Mouse (Mus musculus): ENCODE measurements at regions not wholly inside any gene's neighbourhood (a gene's known extent, or its start where the extent isn't known, plus 50 kb on each side); places are given as distances from the start of the nearest gene placed in this dataset.
"Not testable (repeated sequence)": the region's sequence is repeated elsewhere in the genome, so short reads cannot be mapped to it uniquely, and the experiment has no call there.

DNA sequence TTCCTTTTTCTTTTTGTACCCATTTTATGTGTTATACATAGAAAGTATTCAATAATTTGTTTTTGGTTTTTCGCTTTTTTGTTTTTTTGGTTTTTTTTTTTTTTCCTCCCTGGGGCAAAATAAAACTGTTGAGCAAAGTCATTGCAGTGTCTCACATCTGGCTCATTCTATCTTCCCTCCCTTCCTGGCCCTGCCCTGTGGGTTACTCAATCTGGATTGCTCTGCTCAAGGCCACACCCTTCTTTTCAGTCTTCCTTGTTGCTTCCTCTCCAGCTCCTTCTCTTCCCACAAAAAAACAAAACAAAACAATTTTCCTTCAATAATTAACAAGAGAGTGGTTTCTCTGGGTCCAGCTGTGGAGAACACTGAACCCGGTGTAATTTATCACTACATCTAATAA lies 113.2 kb downstream of the Mfap3l start:
- TF ChIP-seq MYOG (IDR thresholded peaks at IDR 0.05; ENCODE audit: control insufficient read depth, extremely low read depth, insufficient read length) (no peak), CEBPB (IDR thresholded peaks at IDR 0.05; ENCODE audit: low read depth) (peak; percentile 56)
- H3K27me3 ChIP-seq (ENCODE audit: control insufficient read depth, insufficient read depth, insufficient read length): no peaks in the 10 kb centered on the region

DNA sequence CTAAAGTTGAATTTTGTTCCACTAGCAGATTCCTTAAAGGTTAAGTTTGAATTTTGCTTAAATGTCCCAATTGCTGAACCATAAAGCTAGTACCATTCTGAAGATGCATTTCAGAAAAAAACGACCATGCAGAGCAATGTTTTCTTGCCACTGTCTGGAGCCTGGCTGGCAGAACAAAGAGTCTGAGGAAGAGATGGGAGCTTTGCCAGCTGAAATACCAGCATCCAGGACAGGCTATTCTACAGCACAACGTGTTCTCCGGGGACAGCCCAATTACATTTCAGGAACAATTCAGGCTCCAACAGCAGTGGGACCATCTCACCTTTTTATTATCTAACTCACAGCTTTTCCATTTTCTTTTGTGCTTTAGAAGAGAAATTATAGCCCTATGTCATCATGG lies 113.9 kb downstream of the Mfap3l start:
- H3K4me3 ChIP-seq (ENCODE audit: insufficient read depth, poor library complexity, severe bottlenecking): no peak overlapping the region
- H3K79me2 ChIP-seq (ENCODE audit: control insufficient read depth, insufficient read depth): no peaks in the 10 kb centered on the region
- H3K79me3 ChIP-seq (ENCODE audit: low read depth): no peaks in the 10 kb centered on the region
- H3K36me3 ChIP-seq (ENCODE audit: control insufficient read depth, insufficient read depth): no peaks in the 10 kb centered on the region
- TF ChIP-seq MAX (IDR thresholded peaks at IDR 0.05) (no peak), CEBPB (IDR thresholded peaks at IDR 0.05; ENCODE audit: low read depth) (no peak), CTCF (IDR thresholded peaks at IDR 0.05; ENCODE audit: control insufficient read depth, insufficient read depth, insufficient read length) (no peak)
- H3K27me3 ChIP-seq (ENCODE audit: control insufficient read depth, insufficient read depth, insufficient read length): no peaks in the 10 kb centered on the region
- H3ac ChIP-seq (ENCODE audit: control insufficient read depth, insufficient read length, low read depth): no peak overlapping the region

More for the DNA sequence above, 113.2 kb downstream of the Mfap3l start:
- H3K79me2 ChIP-seq (ENCODE audit: control insufficient read depth, insufficient read depth): no peaks in the 10 kb centered on the region
- no peaks in the 10 kb centered on the region for H3K79me3 ChIP-seq (ENCODE audit: low read depth)
- H3K36me3 ChIP-seq (ENCODE audit: control insufficient read depth, insufficient read depth): no peaks in the 10 kb centered on the region
- no peak overlapping the region for H3ac ChIP-seq (ENCODE audit: control insufficient read depth, insufficient read length, low read depth)
- H3K4me3 ChIP-seq (ENCODE audit: insufficient read depth, poor library complexity, severe bottlenecking): no peak overlapping the region

DNA sequence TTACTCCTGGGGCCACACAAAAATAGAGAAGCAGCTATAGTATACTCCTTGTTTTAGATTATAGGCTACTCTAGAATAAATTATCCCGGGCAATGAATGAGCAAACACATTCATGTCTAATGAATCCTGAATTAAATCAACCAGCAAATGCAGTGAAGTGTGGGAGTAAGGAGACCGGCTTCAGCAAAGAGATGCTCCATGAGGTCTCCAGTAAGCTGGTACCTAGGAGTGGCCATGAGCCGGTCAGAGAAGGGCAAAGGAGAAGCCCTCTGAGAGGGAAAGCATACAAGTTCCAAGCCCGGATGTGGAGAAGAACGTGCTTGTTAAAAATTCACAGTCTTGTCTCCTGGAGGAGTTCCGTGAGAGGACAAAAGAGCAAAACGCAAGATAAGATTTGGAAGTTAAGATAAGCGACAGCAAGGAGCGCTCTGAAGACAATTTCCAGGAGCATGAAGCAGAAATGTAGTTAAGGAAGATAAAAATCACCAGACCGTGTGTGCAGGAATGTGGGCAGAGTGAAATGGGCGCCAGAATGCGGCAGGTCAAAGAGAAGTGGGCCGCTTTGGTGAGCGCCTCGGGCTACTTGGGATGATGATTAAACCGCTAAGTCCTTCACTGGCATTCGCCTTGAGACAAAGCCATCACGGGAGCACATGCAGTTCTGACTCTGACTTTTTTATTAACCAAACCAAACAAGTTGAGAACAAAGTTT lies 123.2 kb downstream of the Mfap3l start:
- TF ChIP-seq CTCF (IDR thresholded peaks at IDR 0.05; ENCODE audit: control insufficient read depth, insufficient read depth, insufficient read length) (no peak), FOSL1 (IDR thresholded peaks at IDR 0.05; ENCODE audit: insufficient read depth, low read length, poor library complexity, severe bottlenecking) (no peak), USF1 (IDR thresholded peaks at IDR 0.05; ENCODE audit: low read depth) (no peak)

GRCm38 (mm10) chr8:60763959-60764358 lies 126.3 kb upstream of the Hpf1 start:
- no peaks in the 10 kb centered on the region for H3K36me3 ChIP-seq (ENCODE audit: control insufficient read depth, insufficient read depth)
- no peak overlapping the region for H3ac ChIP-seq (ENCODE audit: control insufficient read depth, insufficient read length, low read depth)
- no peak for TF ChIP-seq MYOG (IDR thresholded peaks at IDR 0.05; ENCODE audit: control insufficient read depth, extremely low read depth, insufficient read length)
- no peak for TF ChIP-seq USF1 (IDR thresholded peaks at IDR 0.05; ENCODE audit: low read depth)
- TF ChIP-seq MYOD1 (IDR thresholded peaks at IDR 0.05; ENCODE audit: control insufficient read depth, insufficient read length, low read depth): no peak
- peak; percentile 77 for TF ChIP-seq CEBPB (IDR thresholded peaks at IDR 0.05; ENCODE audit: low read depth)
- peak; percentile 51 for TF ChIP-seq FOSL1 (IDR thresholded peaks at IDR 0.05; ENCODE audit: insufficient read depth, low read length, poor library complexity, severe bottlenecking)
- H3K4me3 ChIP-seq (ENCODE audit: insufficient read depth, poor library complexity, severe bottlenecking): no peak overlapping the region
- no peaks in the 10 kb centered on the region for H3K27me3 ChIP-seq (ENCODE audit: control insufficient read depth, insufficient read depth, insufficient read length)
- no peaks in the 10 kb centered on the region for H3K79me2 ChIP-seq (ENCODE audit: control insufficient read depth, insufficient read depth)
- H3K79me3 ChIP-seq (ENCODE audit: low read depth): no peaks in the 10 kb centered on the region

More for the DNA sequence above, 123.2 kb downstream of the Mfap3l start:
- Histone ChIP-seq H3ac (ENCODE audit: control insufficient read depth, insufficient read length, low read depth) (no peak overlapping the region), H3K27me3 (ENCODE audit: control insufficient read depth, insufficient read depth, insufficient read length) (no peaks in the 10 kb centered on the region), H3K79me2 (ENCODE audit: control insufficient read depth, insufficient read depth) (no peaks in the 10 kb centered on the region), H3K36me3 (ENCODE audit: control insufficient read depth, insufficient read depth) (no peaks in the 10 kb centered on the region), H3K4me3 (ENCODE audit: insufficient read depth, poor library complexity, severe bottlenecking) (no peak overlapping the region), H3K79me3 (ENCODE audit: low read depth) (no peaks in the 10 kb centered on the region)

GRCm38 (mm10) chr8:60773350-60773749 lies 116.9 kb upstream of the Hpf1 start:
- TF ChIP-seq MYOD1 (IDR thresholded peaks at IDR 0.05; ENCODE audit: control insufficient read depth, insufficient read length, low read depth) (peak; percentile 99), MYOG (IDR thresholded peaks at IDR 0.05; ENCODE audit: control insufficient read depth, extremely low read depth, insufficient read length) (no peak), CEBPB (IDR thresholded peaks at IDR 0.05; ENCODE audit: low read depth) (no peak), CTCF (IDR thresholded peaks at IDR 0.05; ENCODE audit: control insufficient read depth, insufficient read depth, insufficient read length) (no peak), USF1 (IDR thresholded peaks at IDR 0.05; ENCODE audit: low read depth) (no peak), MAX (IDR thresholded peaks at IDR 0.05) (no peak), FOSL1 (IDR thresholded peaks at IDR 0.05; ENCODE audit: insufficient read depth, low read length, poor library complexity, severe bottlenecking) (peak; percentile 96)
- Histone ChIP-seq H3K27me3 (ENCODE audit: control insufficient read depth, insufficient read depth, insufficient read length) (no peaks in the 10 kb centered on the region), H3K4me3 (ENCODE audit: insufficient read depth, poor library complexity, severe bottlenecking) (no peak overlapping the region), H3K79me2 (ENCODE audit: control insufficient read depth, insufficient read depth) (no peaks in the 10 kb centered on the region), H3K36me3 (ENCODE audit: control insufficient read depth, insufficient read depth) (no peaks in the 10 kb centered on the region), H3ac (ENCODE audit: control insufficient read depth, insufficient read length, low read depth) (no peak overlapping the region), H3K79me3 (ENCODE audit: low read depth) (no peaks in the 10 kb centered on the region)

- not testable (repeated sequence) for H3K4me3 ChIP-seq (ENCODE audit: insufficient read depth, poor library complexity, severe bottlenecking)
Observed at GRCm38 (mm10) chr8:60776251-60776650, 114.0 kb upstream of the Hpf1 start.

More at GRCm38 (mm10) chr8:60776251-60776650, 114.0 kb upstream of the Hpf1 start:
- H3K36me3 ChIP-seq (ENCODE audit: control insufficient read depth, insufficient read depth); H3ac ChIP-seq (ENCODE audit: control insufficient read depth, insufficient read length, low read depth); H3K79me3 ChIP-seq (ENCODE audit: low read depth); H3K79me2 ChIP-seq (ENCODE audit: control insufficient read depth, insufficient read depth); H3K27me3 ChIP-seq (ENCODE audit: control insufficient read depth, insufficient read depth, insufficient read length): not testable (repeated sequence)

Data from C2C12 (cell line).